ENCODE assay signal across 8 mouse cellular contexts in genomic region chr17:46557321-46557720, GRCm38 (mm10). TPM values are rescaled to one million over a fixed set of nuclear protein-coding genes. Genes with fewer than 3 reads are reported as not detected.
DNase-seq lines count a peak whose midpoint lies in the region; ATAC-seq and TF ChIP-seq lines count a peak whose summit lies in the region.
"Not testable (repeated sequence)": the region's sequence is repeated elsewhere in the genome, so short reads cannot be mapped to it uniquely, and the experiment has no call there.

No protein-coding gene starts in this region.

- H3K4me1 ChIP-seq in embryonic fibroblast, embryonic 13.5 days (ENCODE audit: control insufficient read depth, insufficient read depth, low read length), result not testable (repeated sequence)
- H3K4me1 ChIP-seq in heart, embryonic 11.5 days (ENCODE audit: control insufficient read depth, insufficient read depth, low read length), result peaks cover 27% of the 10 kb centered on the region
- peaks cover 35% of the 10 kb centered on the region for H3K4me1 ChIP-seq in hindbrain, embryonic 13.5 days (replicated peaks)
- H3K4me1 ChIP-seq in kidney, embryonic 16.5 days (ENCODE audit: insufficient read depth, low read length), result peaks cover 34% of the 10 kb centered on the region
- peaks cover 45% of the 10 kb centered on the region for H3K4me1 ChIP-seq in liver, embryonic 12.5 days
- peaks cover 49% of the 10 kb centered on the region for H3K4me1 ChIP-seq in megakaryocyte, embryonic 14.5 days
- peaks cover 39% of the 10 kb centered on the region for H3K4me1 ChIP-seq in neural tube, embryonic 15.5 days

- H3K36me3 ChIP-seq in heart, embryonic 11.5 days (ENCODE audit: control insufficient read depth, insufficient read depth, low read length); hindbrain, embryonic 13.5 days; kidney, embryonic 16.5 days (ENCODE audit: insufficient read depth, low read length); liver, embryonic 12.5 days; neural tube, embryonic 15.5 days: not testable (repeated sequence)
- peaks cover 15% of the 10 kb centered on the region for H3K36me3 ChIP-seq in megakaryocyte, embryonic 14.5 days (replicated peaks; ENCODE audit: low read length)

- H3K27me3 ChIP-seq in heart, embryonic 11.5 days (ENCODE audit: control insufficient read depth, insufficient read depth, low read length); hindbrain, embryonic 13.5 days; kidney, embryonic 16.5 days (ENCODE audit: insufficient read depth, low read length); liver, embryonic 12.5 days (replicated peaks); megakaryocyte, embryonic 14.5 days (replicated peaks); neural tube, embryonic 15.5 days (replicated peaks): not testable (repeated sequence)

- peak overlapping the region; percentile 14; the same call in 1 of the 2 replicates for H3K4me2 ChIP-seq in heart, embryonic 11.5 days
- peak overlapping the region; percentile 78; the same call in 1 of the 2 replicates for H3K4me2 ChIP-seq in hindbrain, embryonic 13.5 days
- peak overlapping the region; percentile 69 for H3K4me2 ChIP-seq in kidney, embryonic 16.5 days (replicated peaks; ENCODE audit: low read depth, low read length)
- H3K4me2 ChIP-seq in liver, embryonic 12.5 days, result peak overlapping the region; percentile 95
- H3K4me2 ChIP-seq in neural tube, embryonic 15.5 days, result peak overlapping the region; percentile 95

- DNase-seq in cerebellum, adult 11-12 months, result peak; percentile 47

- TF ChIP-seq POLR2A in embryonic fibroblast, embryonic 13.5 days (IDR thresholded peaks at IDR 0.05; ENCODE audit: low read depth, low read length), result not testable (repeated sequence)

- H3K9ac ChIP-seq in heart, embryonic 11.5 days (ENCODE audit: low read depth, low read length); neural tube, embryonic 15.5 days (replicated peaks): not testable (repeated sequence)
- 0 out of 2 replicates have a peak overlapping the region, but pooled peaks have one; percentile 71 for H3K9ac ChIP-seq in hindbrain, embryonic 13.5 days
- peak overlapping the region; percentile 65; the same call in 1 of the 2 replicates for H3K9ac ChIP-seq in kidney, embryonic 16.5 days (replicated peaks; ENCODE audit: low read length)
- H3K9ac ChIP-seq in liver, embryonic 12.5 days, result 0 out of 2 replicates have a peak overlapping the region, but pooled peaks have one; percentile 98

- not testable (repeated sequence) for H3K9me3 ChIP-seq in heart, embryonic 11.5 days (replicated peaks; ENCODE audit: control insufficient read depth, low read length); hindbrain, embryonic 13.5 days; kidney, embryonic 16.5 days (ENCODE audit: low read length); liver, embryonic 12.5 days (replicated peaks); megakaryocyte, embryonic 14.5 days; neural tube, embryonic 15.5 days (replicated peaks)

- not testable (repeated sequence) for ATAC-seq in heart, embryonic 11.5 days (replicated peaks; ENCODE audit: insufficient number of reproducible peaks, low FRiP score, low TSS enrichment); hindbrain, embryonic 13.5 days (ENCODE audit: low FRiP score); kidney, embryonic 16.5 days (ENCODE audit: low FRiP score, low TSS enrichment); liver, embryonic 12.5 days; neural tube, embryonic 15.5 days (ENCODE audit: low FRiP score)

- TF ChIP-seq CTCF in embryonic fibroblast, embryonic 13.5 days (IDR thresholded peaks at IDR 0.05; ENCODE audit: borderline replicate concordance, insufficient read depth, low read length), result not testable (repeated sequence)

- peak overlapping the region; percentile 82; the same call in 1 of the 2 replicates for H3K27ac ChIP-seq in embryonic fibroblast, embryonic 13.5 days (ENCODE audit: insufficient read depth, low read length)
- peak overlapping the region; percentile 98 for H3K27ac ChIP-seq in heart, embryonic 11.5 days (ENCODE audit: low read depth, low read length)
- H3K27ac ChIP-seq in hindbrain, embryonic 13.5 days, result peak overlapping the region; percentile 96; the same call in 1 of the 2 replicates
- H3K27ac ChIP-seq in kidney, embryonic 16.5 days (ENCODE audit: low read length), result peak overlapping the region; percentile 93
- H3K27ac ChIP-seq in liver, embryonic 12.5 days, result peak overlapping the region; percentile 73; the same call in 1 of the 2 replicates
- not testable (repeated sequence) for H3K27ac ChIP-seq in neural tube, embryonic 15.5 days (replicated peaks)

- H3K4me3 ChIP-seq in embryonic fibroblast, embryonic 13.5 days (ENCODE audit: insufficient read depth, low read length); heart, embryonic 11.5 days (ENCODE audit: low read depth, low read length); kidney, embryonic 16.5 days (ENCODE audit: low read length); liver, embryonic 12.5 days: not testable (repeated sequence)
- peak overlapping the region; percentile 99; the same call in 1 of the 2 replicates for H3K4me3 ChIP-seq in hindbrain, embryonic 13.5 days
- H3K4me3 ChIP-seq in megakaryocyte, embryonic 14.5 days (replicated peaks), result peak overlapping the region; percentile 97
- peak overlapping the region; percentile 99 for H3K4me3 ChIP-seq in neural tube, embryonic 15.5 days (replicated peaks)

RNA-seq across cellular contexts. Expression of gene Srf, which starts 1.3 kb away (rescaled TPM):
- polyA plus RNA-seq in embryonic fibroblast, embryonic 13.5 days (2011; ENCODE audit: insufficient read length, low read depth, missing spikeins), result 50.9 and 61.2 TPM in 2 replicates
- polyA plus RNA-seq in heart, embryonic 11.5 days (2014; fragmentation: Nextera tagmentation; extraction: Ambion mirVana), result 14.6 and 15.0 TPM in 2 replicates
- 4.6 and 4.8 TPM in 2 replicates for polyA plus RNA-seq in hindbrain, embryonic 13.5 days (2015; fragmentation: Nextera tagmentation; extraction: Ambion mirVana)
- 8.2 and 9.3 TPM in 2 replicates for polyA plus RNA-seq in kidney, embryonic 16.5 days (2015; fragmentation: Nextera tagmentation; extraction: Ambion mirVana)
- polyA plus RNA-seq in liver, embryonic 12.5 days (2016; fragmentation: Nextera tagmentation; extraction: Ambion mirVana), result 6.6 and 6.8 TPM in 2 replicates
- polyA plus RNA-seq in megakaryocyte, embryonic 14.5 days (2012; ENCODE audit: insufficient read depth, low replicate concordance), result 148 and 196 TPM in 2 replicates
- polyA plus RNA-seq in neural tube, embryonic 15.5 days (2015; fragmentation: Nextera tagmentation; extraction: Ambion mirVana), result 2.5 and 6.4 TPM in 2 replicates

RNA-seq across cellular contexts. Expression of gene Cul9, which starts 11.1 kb away (rescaled TPM):
- 5.7 and 8.6 TPM in 2 replicates for polyA plus RNA-seq in embryonic fibroblast, embryonic 13.5 days (2011; ENCODE audit: insufficient read length, low read depth, missing spikeins)
- 2.5 and 4.4 TPM in 2 replicates for polyA plus RNA-seq in heart, embryonic 11.5 days (2014; fragmentation: Nextera tagmentation; extraction: Ambion mirVana)
- polyA plus RNA-seq in hindbrain, embryonic 13.5 days (2015; fragmentation: Nextera tagmentation; extraction: Ambion mirVana), result 17.1 and 21.6 TPM in 2 replicates
- polyA plus RNA-seq in kidney, embryonic 16.5 days (2015; fragmentation: Nextera tagmentation; extraction: Ambion mirVana), result 6.5 TPM in 2 replicates
- polyA plus RNA-seq in liver, embryonic 12.5 days (2016; fragmentation: Nextera tagmentation; extraction: Ambion mirVana), result 0.69 and 0.93 TPM in 2 replicates
- polyA plus RNA-seq in megakaryocyte, embryonic 14.5 days (2012; ENCODE audit: insufficient read depth, low replicate concordance), result 2.4 and 6.0 TPM in 2 replicates
- polyA plus RNA-seq in neural tube, embryonic 15.5 days (2015; fragmentation: Nextera tagmentation; extraction: Ambion mirVana), result 17.3 and 22.6 TPM in 2 replicates

Comparison
In these comparisons a context has a peak if more than half of its experiments do, and no peak if none do; other contexts are left out.
1. H3K4me2 ChIP-seq: peak in every context shown above with its lines; median percentile 95 in liver, embryonic 12.5 days; 95 in neural tube, embryonic 15.5 days; 78 in hindbrain, embryonic 13.5 days; 69 in kidney, embryonic 16.5 days; 14 in heart, embryonic 11.5 days.